ENCODE assay signal across 10 mouse cellular contexts in genomic region chr11:67501468-67502244, GRCm38 (mm10). TPM values are rescaled to one million over a fixed set of nuclear protein-coding genes. Genes with fewer than 3 reads are reported as not detected.
A peak's percentile ranks its signal among the peaks of the same experiment; 100 is the strongest.
DNase-seq lines count a peak whose midpoint lies in the region.
"Had no signal": no experiment of that assay in that cellular context is flagged by ENCODE, and none has a peak within 500 bp of the region (broad histone marks: within the 10 kb centered on the region; RNA-seq: fewer than 3 reads in every experiment).

No protein-coding gene starts in this region.

- DNase-seq in left cerebral cortex, postnatal 4 days: peak; percentile 78
- DNase-seq in left cerebral cortex, adult 18-20 months (ENCODE audit: low spot score in 2 of 2): no peak
- peak; percentile 39 to 41 for DNase-seq in cerebellum, adult 18-20 months
- peak; percentile 56 for DNase-seq in cerebellum, postnatal 36 days
- peak; percentile 79 to 81 for DNase-seq in right cerebral cortex, postnatal 10 days (ENCODE audit: low spot score in 2 of 2)
- DNase-seq in lung, postnatal 36 days: no peak
- no peak for DNase-seq in embryonic facial prominence, embryonic 10.5 days (ENCODE audit: low spot score)
- DNase-seq: adrenal gland, postnatal 10 days; heart, postnatal 14 days had no signal

- no peaks in the 10 kb centered on the region for H3K9me3 ChIP-seq in embryonic facial prominence, embryonic 10.5 days
- H3K9me3 ChIP-seq: intestine, embryonic 15.5 days had no signal

- WGBS in embryonic facial prominence, embryonic 10.5 days: 84% methylated on average over 7 of the region's 7 CpGs

- no peaks in the 10 kb centered on the region for H3K27me3 ChIP-seq in embryonic facial prominence, embryonic 10.5 days (replicated peaks; ENCODE audit: low read depth, poor library complexity, severe bottlenecking)
- H3K27me3 ChIP-seq: intestine, embryonic 15.5 days had no signal

- no peak overlapping the region for H3K4me3 ChIP-seq in embryonic facial prominence, embryonic 10.5 days
- H3K4me3 ChIP-seq: intestine, embryonic 15.5 days had no signal

- no peaks in the 10 kb centered on the region for H3K4me1 ChIP-seq in embryonic facial prominence, embryonic 10.5 days
- H3K4me1 ChIP-seq: intestine, embryonic 15.5 days had no signal

- H3K36me3 ChIP-seq in embryonic facial prominence, embryonic 10.5 days (replicated peaks): no peaks in the 10 kb centered on the region
- H3K36me3 ChIP-seq: intestine, embryonic 15.5 days had no signal

- no peak overlapping the region for H3K27ac ChIP-seq in embryonic facial prominence, embryonic 10.5 days (replicated peaks)
- H3K27ac ChIP-seq: intestine, embryonic 15.5 days had no signal

- intact Hi-C loops in left cerebral cortex, postnatal 4 days (cut with DNase I): no loop called here

RNA-seq across cellular contexts. Expression of gene Gas7, which starts 46.4 kb away (rescaled TPM):
- 100 to 1,000 TPM; 371 to 375 TPM for total RNA-seq in left cerebral cortex, postnatal 4 days (2021)
- 100 to 1,000 TPM; 523 to 544 TPM for total RNA-seq in left cerebral cortex, adult 18-20 months (2021)
- polyA plus RNA-seq in embryonic facial prominence, embryonic 10.5 days (2016; fragmentation: Nextera tagmentation; extraction: Ambion mirVana): 3.5 and 4.0 TPM in 2 replicates

Comparison
In these comparisons a context has a peak if more than half of its experiments do, and no peak if none do; other contexts are left out.
1. DNase-seq: peak in left cerebral cortex, postnatal 4 days (single experiment), cerebellum, adult 18-20 months (2 of 2), cerebellum, postnatal 36 days (2 of 2) and right cerebral cortex, postnatal 10 days (2 of 2); none in left cerebral cortex, adult 18-20 months (0 of 2), lung, postnatal 36 days (single experiment) and embryonic facial prominence, embryonic 10.5 days (single experiment).